Mouse (Mus musculus): ENCODE results near the gene Nkx2-4. TPM values are rescaled to one million over a fixed set of nuclear protein-coding genes. Genes with fewer than 3 reads are reported as not detected.

Gene Nkx2-4
- total RNA-seq, 2 experiments from 2014 or later: not detected

DNA sequence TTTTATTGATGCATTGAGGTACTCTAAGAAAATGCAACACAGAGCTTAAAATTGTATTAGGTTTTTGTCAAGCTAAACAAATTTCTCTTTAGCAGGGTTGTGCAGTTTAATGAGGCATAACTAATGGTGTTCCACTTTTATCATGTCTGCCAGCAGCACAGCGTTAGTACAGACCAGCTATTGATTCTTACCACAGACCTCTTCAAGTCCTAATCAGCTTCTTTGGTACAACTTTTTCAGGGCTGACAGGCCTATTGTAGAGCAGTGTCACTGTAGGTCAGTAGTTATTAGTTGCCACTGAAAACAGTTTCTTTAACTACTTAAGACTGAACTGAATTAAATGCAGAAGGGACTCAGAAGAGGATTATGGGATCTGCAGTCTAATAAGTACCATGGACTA, 16.2 kb downstream of the Nkx2-4 start:
- DNase-seq (ENCODE audit: extremely low spot score in 1 of 2, low spot score in 2 of 2): no peak
- Histone ChIP-seq H3K27ac (no peak overlapping the region), H3K4me3 (no peak overlapping the region)
- no peak for TF ChIP-seq CTCF (IDR thresholded peaks at IDR 0.05)
- intact Hi-C loops (cut with DNase I): loop anchor here (5.0 kb wide), 1 partner anchor 112 kb away; no protein-coding TSS in a partner anchor

- H3K4me3 ChIP-seq: no peak overlapping the region
- DNase-seq (ENCODE audit: extremely low spot score in 1 of 2, low spot score in 2 of 2): no peak
- intact Hi-C loops (cut with DNase I): loop anchor here (5.0 kb wide), 1 partner anchor 110 kb away; no protein-coding TSS in a partner anchor
- no peak overlapping the region for H3K27ac ChIP-seq
- no peak for TF ChIP-seq CTCF (IDR thresholded peaks at IDR 0.05)
Observed at GRCm38 (mm10) chr2:147067480-147068246, 17.6 kb downstream of the Nkx2-4 start.

DNA sequence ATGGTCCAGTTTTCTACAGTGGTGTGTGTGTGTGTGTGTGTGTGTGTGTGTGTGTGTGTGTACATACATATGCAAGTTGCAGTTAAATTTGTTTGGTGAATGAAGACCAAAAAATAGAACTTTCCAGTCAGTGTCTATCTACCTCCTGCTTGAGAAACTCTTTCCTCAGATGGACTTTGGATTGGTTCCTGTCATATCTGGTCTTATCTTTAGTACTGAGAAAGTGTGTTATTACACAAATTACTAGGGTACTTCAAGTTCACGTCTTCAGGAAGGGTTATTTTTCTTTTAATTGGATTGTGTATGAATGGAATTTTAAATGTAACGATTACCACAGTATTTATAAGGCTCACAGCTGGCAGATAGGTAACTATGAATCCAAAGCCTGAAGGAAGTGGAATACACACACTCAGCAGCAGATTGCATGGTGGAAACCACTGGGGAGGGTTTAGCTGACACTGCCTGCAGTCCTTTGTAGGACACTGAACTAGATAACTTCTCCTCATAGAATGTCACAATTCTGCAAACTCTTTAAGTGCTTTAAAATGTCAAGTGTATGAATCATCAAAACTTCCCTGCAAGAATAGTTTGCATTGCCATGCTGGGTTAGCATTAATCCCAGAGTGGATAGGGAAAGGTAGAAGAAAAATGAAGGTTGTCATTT, 31.9 kb downstream of the Nkx2-4 start:
- no peak for TF ChIP-seq CTCF (IDR thresholded peaks at IDR 0.05)
- DNase-seq (ENCODE audit: extremely low spot score in 1 of 2, low spot score in 2 of 2): no peak
- H3K4me3 ChIP-seq: no peak overlapping the region
- no peak overlapping the region for H3K27ac ChIP-seq
- intact Hi-C loops (cut with DNase I): no loop called here

DNA sequence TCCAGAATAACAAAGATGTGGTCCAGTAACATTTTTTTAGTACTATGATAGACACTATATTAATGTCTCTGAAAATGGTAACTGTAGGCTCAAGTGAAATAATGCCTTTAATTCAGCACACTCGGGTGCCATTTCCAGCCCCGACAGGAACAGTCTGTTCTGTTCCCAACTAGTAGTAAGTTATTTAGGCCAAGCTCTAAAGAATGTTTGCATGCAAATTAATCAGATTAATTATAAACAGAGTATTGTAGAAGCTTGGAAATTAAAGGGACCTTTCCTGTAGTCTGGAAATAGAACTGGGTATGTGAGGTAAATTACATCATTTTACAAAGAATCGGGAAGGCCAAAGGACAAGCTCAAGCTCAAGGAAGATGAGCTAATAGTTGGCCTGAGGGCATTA, 38.2 kb downstream of the Nkx2-4 start:
- no peak for DNase-seq (ENCODE audit: extremely low spot score in 1 of 2, low spot score in 2 of 2)
- TF ChIP-seq CTCF (IDR thresholded peaks at IDR 0.05): no peak
- intact Hi-C loops (cut with DNase I): loop anchor here (10.0 kb wide), 1 partner anchor 1112 kb away; the partner anchor contains the start of genes Cfap61 and Crnkl1

DNA sequence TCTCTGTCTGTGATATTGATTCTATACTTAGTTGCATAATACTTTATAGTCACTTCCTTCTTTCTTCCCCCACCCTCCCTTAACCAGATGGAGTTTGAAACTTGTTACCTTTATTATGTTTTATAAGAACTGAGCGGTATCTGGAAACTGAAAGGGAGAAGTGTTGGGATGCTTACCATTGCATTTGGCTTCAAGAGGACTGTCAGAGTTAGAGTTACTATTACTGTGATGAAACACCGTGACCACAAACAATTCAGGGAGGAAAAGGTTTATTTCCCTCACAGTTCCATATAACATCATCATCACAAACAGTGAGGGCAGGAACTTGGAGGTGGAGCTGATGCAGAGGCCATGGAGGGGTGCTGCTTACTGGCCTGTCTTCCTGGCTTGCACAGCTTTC, 49.4 kb downstream of the Nkx2-4 start:
- DNase-seq (ENCODE audit: extremely low spot score in 1 of 2, low spot score in 2 of 2): no peak
- Histone ChIP-seq H3K27ac (no peak overlapping the region), H3K4me3 (no peak overlapping the region)
- intact Hi-C loops (cut with DNase I): no loop called here
- no peak for TF ChIP-seq CTCF (IDR thresholded peaks at IDR 0.05)

More for the DNA sequence above, 38.2 kb downstream of the Nkx2-4 start:
- Histone ChIP-seq H3K4me3 (no peak overlapping the region), H3K27ac (no peak overlapping the region)

Other genes starting within 250 kb of the Nkx2-4 start
- gene Kiz, start 229.6 kb downstream of the Nkx2-4 start, total RNA-seq (2021): 10 to 100 TPM; 21.6 to 24.8 TPM
- 10 to 100 TPM; 39.5 to 44.2 TPM for gene Xrn2, start 72.4 kb downstream of the Nkx2-4 start, total RNA-seq (2021)
- gene Nkx2-2, start 108.8 kb upstream of the Nkx2-4 start, total RNA-seq (2021): 1 to 10 TPM; 4.1 to 4.5 TPM

Data from left cerebral cortex, adult 2 months (tissue).